Mouse (Mus musculus) cerebellum, postnatal 4 days (tissue): ENCODE data around the gene Hs6st3.
"Not testable (repeated sequence)": the region's sequence is repeated elsewhere in the genome, so short reads cannot be mapped to it uniquely, and the experiment has no call there.

Source experiments
- DNase-seq, 2 experiments: peaks; one replicate each; pipeline ENCODE4 v3.0.0; 2022; ENCODE audit warnings: low spot score in 2 of 2, mixed read lengths in 1 of 2

The Hs6st3 gene

GRCm38 (mm10) chr14:119451594-119451993, 313.5 kb downstream of the Hs6st3 start:
- no peak for DNase-seq

- no peak for DNase-seq
Measured at GRCm38 (mm10) chr14:119452382-119452781, 314.2 kb downstream of the Hs6st3 start.

- DNase-seq, result no peak
Measured at GRCm38 (mm10) chr14:119452797-119453196, 314.7 kb downstream of the Hs6st3 start.

- DNase-seq, result no peak
Measured at GRCm38 (mm10) chr14:119464308-119464707, 326.2 kb downstream of the Hs6st3 start.

- no peak for DNase-seq
Measured at GRCm38 (mm10) chr14:119464883-119465282, 326.7 kb downstream of the Hs6st3 start.

- no peak for DNase-seq
Measured at GRCm38 (mm10) chr14:119466899-119467588, 328.9 kb downstream of the Hs6st3 start.

GRCm38 (mm10) chr14:119476582-119476981, 338.4 kb downstream of the Hs6st3 start:
- no peak for DNase-seq

- no peak for DNase-seq
Measured at GRCm38 (mm10) chr14:119477836-119478235, 339.7 kb downstream of the Hs6st3 start.

GRCm38 (mm10) chr14:119488978-119489703, 351.0 kb downstream of the Hs6st3 start:
- DNase-seq, result no peak

GRCm38 (mm10) chr14:119520632-119521031, 382.5 kb downstream of the Hs6st3 start:
- no peak for DNase-seq

- no peak for DNase-seq
Measured at GRCm38 (mm10) chr14:119521056-119521455, 382.9 kb downstream of the Hs6st3 start.

GRCm38 (mm10) chr14:119532889-119533546, 394.9 kb downstream of the Hs6st3 start:
- no peak for DNase-seq

- no peak for DNase-seq
Measured at GRCm38 (mm10) chr14:119540505-119540904, 402.4 kb downstream of the Hs6st3 start.

- DNase-seq, result no peak
Measured at GRCm38 (mm10) chr14:119544596-119544995, 406.5 kb downstream of the Hs6st3 start.

GRCm38 (mm10) chr14:119558356-119558755, 420.2 kb downstream of the Hs6st3 start:
- DNase-seq, result no peak

- DNase-seq, result no peak
Measured at GRCm38 (mm10) chr14:119582039-119582508, 443.9 kb downstream of the Hs6st3 start.

- no peak for DNase-seq
Measured at GRCm38 (mm10) chr14:119585069-119585468, 446.9 kb downstream of the Hs6st3 start.

GRCm38 (mm10) chr14:119587365-119587764, 449.2 kb downstream of the Hs6st3 start:
- not testable (repeated sequence) for DNase-seq

GRCm38 (mm10) chr14:119604327-119604726, 466.2 kb downstream of the Hs6st3 start:
- DNase-seq, result no peak

GRCm38 (mm10) chr14:119612793-119613192, 474.7 kb downstream of the Hs6st3 start:
- DNase-seq, result no peak

- no peak for DNase-seq
Measured at GRCm38 (mm10) chr14:119629127-119629526, 491.0 kb downstream of the Hs6st3 start.

- no peak for DNase-seq
Measured at GRCm38 (mm10) chr14:119633090-119633489, 494.9 kb downstream of the Hs6st3 start.
